In genomic region chr1:131139102-131140095, GRCm38 (mm10) we compare ENCODE assay signal across 8 mouse cellular contexts. TPM values are rescaled to one million over a fixed set of nuclear protein-coding genes. Genes with fewer than 3 reads are reported as not detected.
A peak's percentile ranks its signal among the peaks of the same experiment; 100 is the strongest.
DNase-seq lines count a peak whose midpoint lies in the region; ATAC-seq lines count a peak whose summit lies in the region.

No protein-coding gene starts in this region.

- H3K36me3 ChIP-seq in kidney, embryonic 16.5 days (ENCODE audit: insufficient read depth, low read length) = no peaks in the 10 kb centered on the region
- H3K36me3 ChIP-seq in embryonic facial prominence, embryonic 11.5 days (replicated peaks; ENCODE audit: control insufficient read depth, insufficient read depth, low read depth, low read length) = no peaks in the 10 kb centered on the region
- H3K36me3 ChIP-seq in limb, embryonic 10.5 days = no peaks in the 10 kb centered on the region
- H3K36me3 ChIP-seq in midbrain, embryonic 14.5 days (ENCODE audit: control insufficient read depth, insufficient read depth, low read length) = no peaks in the 10 kb centered on the region

- no peaks in the 10 kb centered on the region for H3K9me3 ChIP-seq in kidney, embryonic 16.5 days (ENCODE audit: low read length)
- no peaks in the 10 kb centered on the region for H3K9me3 ChIP-seq in embryonic facial prominence, embryonic 11.5 days (replicated peaks; ENCODE audit: control insufficient read depth, low read length)
- H3K9me3 ChIP-seq in limb, embryonic 10.5 days (replicated peaks) = no peaks in the 10 kb centered on the region
- H3K9me3 ChIP-seq in midbrain, embryonic 14.5 days (ENCODE audit: control insufficient read depth, low read length) = no peaks in the 10 kb centered on the region

- peak overlapping the region; percentile 82 for H3K4me3 ChIP-seq in kidney, embryonic 16.5 days (ENCODE audit: low read length)
- no peak overlapping the region; the same call in 1 of the 2 replicates for H3K4me3 ChIP-seq in embryonic facial prominence, embryonic 11.5 days (ENCODE audit: low read depth, low read length)
- peak overlapping the region; percentile 76; the same call in 1 of the 2 replicates for H3K4me3 ChIP-seq in limb, embryonic 10.5 days
- H3K4me3 ChIP-seq in midbrain, embryonic 14.5 days (replicated peaks; ENCODE audit: low read depth, low read length) = peak overlapping the region; percentile 80

- no peak overlapping the region for H3K27ac ChIP-seq in kidney, embryonic 16.5 days (ENCODE audit: low read length)
- H3K27ac ChIP-seq in embryonic facial prominence, embryonic 11.5 days (replicated peaks; ENCODE audit: low read depth, low read length) = no peak overlapping the region
- no peak overlapping the region; the same call in 1 of the 2 replicates for H3K27ac ChIP-seq in limb, embryonic 10.5 days
- peak overlapping the region; percentile 93; the same call in 1 of the 2 replicates for H3K27ac ChIP-seq in midbrain, embryonic 14.5 days (replicated peaks; ENCODE audit: low read depth, low read length)

- DNase-seq in kidney, adult 11 months = no peak
- peak; percentile 21 for DNase-seq in embryonic facial prominence, embryonic 11.5 days (ENCODE audit: low spot score)
- DNase-seq in limb, embryonic 10.5 days (ENCODE audit: low spot score) = no peak
- no peak for DNase-seq in midbrain, embryonic 14.5 days
- no peak for DNase-seq in frontal cortex, postnatal 14 days (ENCODE audit: low spot score in 2 of 2)
- DNase-seq in cerebellum, postnatal 14 days = no peak

- H3K4me1 ChIP-seq in kidney, embryonic 16.5 days (ENCODE audit: insufficient read depth, low read length) = peaks cover 24% of the 10 kb centered on the region
- no peaks in the 10 kb centered on the region for H3K4me1 ChIP-seq in embryonic facial prominence, embryonic 11.5 days (ENCODE audit: control insufficient read depth, insufficient read depth, low read length)
- H3K4me1 ChIP-seq in limb, embryonic 10.5 days = peaks cover 20% of the 10 kb centered on the region
- peaks cover 29% of the 10 kb centered on the region for H3K4me1 ChIP-seq in midbrain, embryonic 14.5 days (ENCODE audit: control insufficient read depth, insufficient read depth, low read length)

- 67% methylated on average over 11 of the region's 11 CpGs for WGBS in kidney, embryonic 16.5 days
- 49% methylated on average over 11 of the region's 11 CpGs for WGBS in embryonic facial prominence, embryonic 11.5 days
- WGBS in limb, embryonic 10.5 days = 70% methylated on average over 11 of the region's 11 CpGs
- 79% methylated on average over 11 of the region's 11 CpGs for WGBS in midbrain, embryonic 14.5 days

- H3K4me2 ChIP-seq in kidney, embryonic 16.5 days (replicated peaks; ENCODE audit: low read depth, low read length) = peak overlapping the region; percentile 89
- H3K4me2 ChIP-seq in embryonic facial prominence, embryonic 11.5 days (ENCODE audit: low read depth, low read length) = no peak overlapping the region
- peak overlapping the region; percentile 85 for H3K4me2 ChIP-seq in midbrain, embryonic 14.5 days (ENCODE audit: low read length)

- no peak for ATAC-seq in kidney, embryonic 16.5 days (ENCODE audit: low FRiP score, low TSS enrichment)
- ATAC-seq in embryonic facial prominence, embryonic 11.5 days (replicated peaks; ENCODE audit: insufficient number of reproducible peaks, low FRiP score, low TSS enrichment, low read depth) = no peak
- no peak for ATAC-seq in midbrain, embryonic 14.5 days (ENCODE audit: low FRiP score, low TSS enrichment)
- ATAC-seq in inflammation-experienced regulatory T-cells, adult 6 months = no peak

- H3K9ac ChIP-seq in kidney, embryonic 16.5 days (replicated peaks; ENCODE audit: low read length) = no peak overlapping the region; the same call in 1 of the 2 replicates
- H3K9ac ChIP-seq in embryonic facial prominence, embryonic 11.5 days (replicated peaks; ENCODE audit: low read length) = no peak overlapping the region
- H3K9ac ChIP-seq in midbrain, embryonic 14.5 days (replicated peaks; ENCODE audit: low read length) = no peak overlapping the region; the same call in 1 of the 2 replicates

- no peaks in the 10 kb centered on the region for H3K27me3 ChIP-seq in kidney, embryonic 16.5 days (ENCODE audit: insufficient read depth, low read length)
- no peaks in the 10 kb centered on the region for H3K27me3 ChIP-seq in embryonic facial prominence, embryonic 11.5 days (ENCODE audit: control insufficient read depth, insufficient read depth, low read length)
- no peaks in the 10 kb centered on the region for H3K27me3 ChIP-seq in limb, embryonic 10.5 days (ENCODE audit: low read depth, poor library complexity, severe bottlenecking)
- no peaks in the 10 kb centered on the region for H3K27me3 ChIP-seq in midbrain, embryonic 14.5 days (ENCODE audit: control insufficient read depth, insufficient read depth, low read length)

RNA-seq across cellular contexts. Expression of gene Dyrk3, which starts 1.3 kb away (rescaled TPM):
- polyA plus RNA-seq in kidney, embryonic 16.5 days (2015; fragmentation: Nextera tagmentation; extraction: Ambion mirVana) = 5.9 and 6.1 TPM in 2 replicates
- polyA plus RNA-seq in embryonic facial prominence, embryonic 11.5 days (2014; fragmentation: Nextera tagmentation; extraction: Ambion mirVana) = 6.5 and 7.3 TPM in 2 replicates
- polyA plus RNA-seq in limb, embryonic 10.5 days (2016; fragmentation: Nextera tagmentation; extraction: Ambion mirVana) = 5.5 and 5.8 TPM in 2 replicates
- 14.8 and 18.7 TPM in 2 replicates for polyA plus RNA-seq in midbrain, embryonic 14.5 days (2014; fragmentation: Nextera tagmentation; extraction: Ambion mirVana)
- polyA plus RNA-seq in inflammation-experienced regulatory T-cells, adult 6 months (2017; shearing (Covaris generic)) = under 1 TPM in 1 of 3 experiments, not detected in 2; 0.26 TPM

RNA-seq across cellular contexts. Expression of gene Eif2d, which starts 13.6 kb away (rescaled TPM):
- polyA plus RNA-seq in kidney, embryonic 16.5 days (2015; fragmentation: Nextera tagmentation; extraction: Ambion mirVana) = 70.0 and 70.5 TPM in 2 replicates
- polyA plus RNA-seq in embryonic facial prominence, embryonic 11.5 days (2014; fragmentation: Nextera tagmentation; extraction: Ambion mirVana) = 63.6 and 66.9 TPM in 2 replicates
- 73.5 and 76.7 TPM in 2 replicates for polyA plus RNA-seq in limb, embryonic 10.5 days (2016; fragmentation: Nextera tagmentation; extraction: Ambion mirVana)
- 47.3 and 54.8 TPM in 2 replicates for polyA plus RNA-seq in midbrain, embryonic 14.5 days (2014; fragmentation: Nextera tagmentation; extraction: Ambion mirVana)
- polyA plus RNA-seq in inflammation-experienced regulatory T-cells, adult 6 months (2017; shearing (Covaris generic)) = 10 to 100 TPM; 53.4 to 71.7 (median 60.8) TPM

RNA-seq across cellular contexts. Expression of gene Mapkapk2, which starts 41.8 kb away (rescaled TPM):
- polyA plus RNA-seq in kidney, embryonic 16.5 days (2015; fragmentation: Nextera tagmentation; extraction: Ambion mirVana) = 26.5 and 43.9 TPM in 2 replicates
- polyA plus RNA-seq in embryonic facial prominence, embryonic 11.5 days (2014; fragmentation: Nextera tagmentation; extraction: Ambion mirVana) = 44.7 and 45.7 TPM in 2 replicates
- 46.8 and 47.9 TPM in 2 replicates for polyA plus RNA-seq in limb, embryonic 10.5 days (2016; fragmentation: Nextera tagmentation; extraction: Ambion mirVana)
- polyA plus RNA-seq in midbrain, embryonic 14.5 days (2014; fragmentation: Nextera tagmentation; extraction: Ambion mirVana) = 25.0 and 35.0 TPM in 2 replicates
- polyA plus RNA-seq in inflammation-experienced regulatory T-cells, adult 6 months (2017; shearing (Covaris generic)) = 10 to 100 TPM in 1 of 3 experiments, 1 to 10 TPM in 2; 9.0 to 11.8 (median 9.8) TPM
